Mouse (Mus musculus): Measurements from ENCODE around the gene Pnkd.
"Not testable (repeated sequence)": the region's sequence is repeated elsewhere in the genome, so short reads cannot be mapped to it uniquely, and the experiment has no call there.

Pnkd gene

GRCm38 (mm10) chr1:74388398-74388920 is 103.7 kb downstream of the Pnkd start:
- no peak for DNase-seq (ENCODE audit: low spot score in 2 of 2)

GRCm38 (mm10) chr1:74389831-74390286 is 105.1 kb downstream of the Pnkd start:
- no peak for DNase-seq (ENCODE audit: low spot score in 2 of 2)

GRCm38 (mm10) chr1:74390287-74390906 is 105.7 kb downstream of the Pnkd start:
- DNase-seq (ENCODE audit: low spot score in 2 of 2): peak in 1 of 2 experiments; percentile 41

- peak; percentile 86 to 91 for DNase-seq (ENCODE audit: low spot score in 2 of 2)
Measured at GRCm38 (mm10) chr1:74390924-74391748, 106.4 kb downstream of the Pnkd start, which contains the start of gene Ctdsp1. Gene Ctdsp1, plus strand, starts transcription at chr1:74391509.

GRCm38 (mm10) chr1:74391844-74392441 is 107.2 kb downstream of the Pnkd start:
- DNase-seq (ENCODE audit: low spot score in 2 of 2): peak in 1 of 2 experiments; percentile 52

GRCm38 (mm10) chr1:74392446-74392994 is 107.8 kb downstream of the Pnkd start:
- no peak for DNase-seq (ENCODE audit: low spot score in 2 of 2)

GRCm38 (mm10) chr1:74393010-74393409 is 108.3 kb downstream of the Pnkd start:
- DNase-seq (ENCODE audit: low spot score in 2 of 2): no peak

- DNase-seq (ENCODE audit: low spot score in 2 of 2): no peak
Measured at GRCm38 (mm10) chr1:74393697-74394096, 109.0 kb downstream of the Pnkd start.

GRCm38 (mm10) chr1:74394311-74394710 is 109.6 kb downstream of the Pnkd start:
- DNase-seq (ENCODE audit: low spot score in 2 of 2): no peak

GRCm38 (mm10) chr1:74394858-74395257 is 110.1 kb downstream of the Pnkd start:
- DNase-seq (ENCODE audit: low spot score in 2 of 2): no peak

GRCm38 (mm10) chr1:74395290-74395689 is 110.6 kb downstream of the Pnkd start:
- no peak for DNase-seq (ENCODE audit: low spot score in 2 of 2)

- DNase-seq (ENCODE audit: low spot score in 2 of 2): not testable (repeated sequence)
Measured at GRCm38 (mm10) chr1:74396456-74397222, 111.9 kb downstream of the Pnkd start.

- DNase-seq (ENCODE audit: low spot score in 2 of 2): peak; percentile 86 to 93
Measured at GRCm38 (mm10) chr1:74397268-74397918, 112.7 kb downstream of the Pnkd start.

GRCm38 (mm10) chr1:74397919-74398451 is 113.3 kb downstream of the Pnkd start:
- DNase-seq (ENCODE audit: low spot score in 2 of 2): peak in 1 of 2 experiments; percentile 73

- no peak for DNase-seq (ENCODE audit: low spot score in 2 of 2)
Measured at GRCm38 (mm10) chr1:74400531-74400930, 115.8 kb downstream of the Pnkd start.

- DNase-seq (ENCODE audit: low spot score in 2 of 2): no peak
Measured at GRCm38 (mm10) chr1:74401015-74401702, 116.4 kb downstream of the Pnkd start.
